Mouse (Mus musculus) cortical plate, adult 2 months (tissue): ENCODE measurements around the gene Krtap9-3.

ENCODE experiments used
- CTCF ChIP-seq: fragments of 200-500 bp; IDR thresholded peaks from 2 replicates; pipeline ENCODE4 v1.5.1; 2011; ENCODE audit warnings: mild to moderate bottlenecking, control low read depth, low read length; ENCODE audit not compliant: insufficient read depth; ENCODE audit errors: extremely low read depth
- POLR2A ChIP-seq: fragments of 200-500 bp; IDR thresholded peaks from 2 replicates; pipeline ENCODE4 v1.6.1; 2011; ENCODE audit warnings: mild to moderate bottlenecking, low read length, control low read depth; ENCODE audit not compliant: insufficient read depth; ENCODE audit errors: extremely low read depth

DNA sequence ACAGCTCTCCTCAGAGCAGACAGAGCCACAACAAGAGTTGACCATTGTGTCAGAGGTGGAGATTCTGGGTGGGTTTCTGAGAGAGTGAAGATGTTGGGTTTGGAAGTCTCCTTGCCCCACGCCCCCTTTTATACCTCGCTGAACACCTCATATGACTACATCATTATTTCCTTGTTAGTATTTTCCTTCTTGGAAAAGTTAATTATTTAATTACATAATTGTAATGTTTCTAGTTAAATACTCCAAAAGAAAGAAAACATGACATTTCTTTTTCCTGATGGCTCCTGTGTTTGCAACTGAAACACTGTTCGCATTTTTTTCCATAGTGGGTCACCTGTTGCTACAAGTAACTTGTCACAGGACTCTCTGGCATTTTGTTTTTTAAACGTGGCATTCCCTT is 30.2 kb upstream of the Krtap9-3 start, which contains the start of gene Krtap4-1:
- no peak for TF ChIP-seq CTCF
- no peak for TF ChIP-seq POLR2A
